Mouse (Mus musculus): ENCODE results near the gene Khdc3.

- TF ChIP-seq EP300 (IDR thresholded peaks at IDR 0.05) (peak; percentile 81; the same call in 1 of the 2 replicates), CTCF (IDR thresholded peaks at IDR 0.05) (peak; percentile 10; the same call in 1 of the 2 replicates)
These were observed 33.4 kb upstream of the Khdc3 start for GRCm38 (mm10) chr9:73068230-73068679.
